Mouse (Mus musculus): ENCODE measurements at regions not wholly inside any gene's neighbourhood (a gene's known extent, or its start where the extent isn't known, plus 50 kb on each side); places are given as distances from the start of the nearest gene placed in this dataset.

DNA sequence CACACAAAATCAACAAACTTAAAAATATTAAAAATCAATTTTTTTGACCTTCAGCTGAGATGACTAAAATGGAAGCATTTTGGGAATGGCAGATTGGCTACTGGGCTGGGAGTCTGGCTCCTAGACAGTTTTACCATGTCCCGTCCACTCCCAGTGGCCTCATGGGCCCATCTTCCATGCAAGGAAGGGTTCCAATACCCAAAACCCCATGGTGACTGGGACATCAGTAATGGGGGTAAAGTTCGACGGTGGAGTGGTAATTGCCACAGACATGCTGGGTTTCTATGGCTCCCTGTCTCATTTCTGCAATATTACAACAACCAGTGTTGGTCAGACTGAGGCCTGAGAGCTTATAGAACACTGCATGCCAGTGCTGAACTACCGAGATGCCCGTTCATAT is 82.2 kb downstream of the Il20rb start:
- in situ Hi-C loops (cut with MboI, MseI): no loop called here

DNA sequence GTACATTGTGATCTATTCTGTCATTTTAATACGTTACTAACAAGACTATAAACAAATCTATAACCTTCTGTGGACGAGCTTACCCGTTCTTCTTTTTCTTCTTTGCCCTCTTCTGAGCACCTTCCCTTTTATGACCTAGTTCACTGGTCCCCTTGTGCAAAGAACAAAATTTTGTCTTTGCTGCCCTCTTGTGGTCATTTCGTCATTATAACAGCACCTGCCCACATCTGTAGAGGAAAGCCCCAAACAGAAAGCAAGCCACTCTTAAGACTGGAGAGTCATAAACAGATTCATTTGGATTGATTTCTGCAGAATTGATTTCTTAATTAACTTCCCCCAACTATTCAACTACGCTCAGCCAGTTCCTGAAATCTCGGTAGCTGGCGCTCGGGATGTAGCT is 86.2 kb downstream of the Il20rb start:
- in situ Hi-C loops (cut with MboI, MseI): no loop called here

DNA sequence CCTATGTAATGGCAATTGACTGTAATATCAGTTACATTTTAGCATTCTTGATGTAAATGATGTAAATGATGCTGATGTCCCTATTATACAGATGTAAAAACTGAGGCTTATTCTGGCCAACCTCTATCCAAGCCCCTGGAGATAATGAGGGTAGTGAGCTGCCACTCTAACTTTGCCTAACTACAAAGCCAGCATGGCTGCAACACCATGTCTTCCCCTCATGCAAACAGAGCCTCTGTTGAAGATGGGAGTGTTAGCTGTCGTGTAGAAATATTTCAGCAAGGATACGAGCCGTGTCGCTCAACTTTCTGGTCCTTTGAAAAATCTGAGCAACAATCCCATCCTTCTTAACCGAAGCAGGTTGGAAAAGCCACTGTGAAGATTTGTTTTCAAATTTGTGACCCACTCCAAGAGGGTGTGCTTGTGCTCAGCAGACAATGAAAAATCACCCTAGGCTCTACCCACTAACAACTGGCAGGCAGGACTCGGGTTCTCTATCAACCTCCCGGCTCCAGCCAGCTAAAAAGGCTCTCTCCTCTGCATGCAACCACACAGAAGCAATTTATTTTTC is 90.2 kb downstream of the Il20rb start:
- in situ Hi-C loops (cut with MboI, MseI): loop anchor here (5.0 kb wide), 1 partner anchor 51 kb away; no protein-coding TSS in a partner anchor

DNA sequence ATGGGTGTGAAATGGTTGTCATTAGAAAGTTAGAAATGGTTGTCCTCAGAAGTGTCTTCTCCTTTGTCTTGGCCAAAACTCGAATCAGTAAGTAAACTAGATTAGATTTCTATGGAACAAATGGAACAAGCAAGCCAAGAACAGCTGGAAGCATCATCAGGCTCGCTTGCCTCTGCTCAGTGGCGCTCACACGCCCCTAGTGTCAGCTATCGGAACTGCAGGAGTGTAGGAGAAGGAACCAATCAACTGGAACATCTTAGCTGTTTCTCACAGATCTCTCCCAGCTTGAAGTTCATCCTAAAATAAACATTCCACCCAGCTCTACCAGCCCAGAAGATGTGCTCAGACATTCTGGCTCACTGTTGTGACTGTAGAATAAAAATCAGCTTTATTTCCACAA is 90.9 kb downstream of the Il20rb start:
- in situ Hi-C loops (cut with MboI, MseI): loop anchor here (5.0 kb wide), 1 partner anchor 52 kb away; no protein-coding TSS in a partner anchor

DNA sequence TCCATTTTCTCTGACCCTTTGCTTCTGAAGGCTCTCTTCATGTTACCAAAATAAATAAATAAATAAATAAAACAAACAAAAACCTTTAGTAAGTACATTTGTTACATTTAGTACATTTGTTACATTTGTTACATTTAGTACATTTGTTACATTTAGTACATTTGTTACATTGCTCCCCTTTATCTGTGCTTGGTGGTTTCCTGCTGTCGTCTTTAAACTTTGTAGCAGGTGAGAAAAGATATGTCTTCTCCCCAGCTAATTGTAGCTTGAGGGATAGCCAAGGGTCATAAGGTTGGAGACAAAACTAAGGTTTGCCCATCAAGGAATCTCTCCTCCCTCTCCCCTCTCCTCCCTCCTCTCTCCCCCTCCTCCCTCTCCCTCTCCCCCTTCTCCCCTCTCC is 92.0 kb downstream of the Il20rb start:
- in situ Hi-C loops (cut with MboI, MseI): loop anchor here (5.0 kb wide), 1 partner anchor 53 kb away; no protein-coding TSS in a partner anchor

DNA sequence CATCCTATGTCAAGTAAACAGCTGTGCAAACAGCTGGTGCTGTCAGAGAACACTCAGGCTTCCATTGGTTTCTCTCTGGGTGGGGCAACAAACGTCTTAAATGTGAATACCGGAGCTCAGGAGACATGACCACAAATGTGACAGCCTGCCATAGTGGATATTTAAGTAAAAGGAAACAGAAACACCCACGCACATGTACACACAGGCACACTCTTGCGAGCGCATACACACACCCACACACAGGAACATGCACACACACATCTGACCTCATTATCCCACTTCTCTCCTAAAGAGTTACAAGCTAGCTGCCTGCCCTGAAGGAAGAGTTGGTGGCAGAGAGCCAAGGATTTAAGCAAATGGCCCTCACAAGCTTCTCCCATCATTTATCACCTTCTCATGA is 92.4 kb downstream of the Il20rb start:
- in situ Hi-C loops (cut with MboI, MseI): no loop called here

DNA sequence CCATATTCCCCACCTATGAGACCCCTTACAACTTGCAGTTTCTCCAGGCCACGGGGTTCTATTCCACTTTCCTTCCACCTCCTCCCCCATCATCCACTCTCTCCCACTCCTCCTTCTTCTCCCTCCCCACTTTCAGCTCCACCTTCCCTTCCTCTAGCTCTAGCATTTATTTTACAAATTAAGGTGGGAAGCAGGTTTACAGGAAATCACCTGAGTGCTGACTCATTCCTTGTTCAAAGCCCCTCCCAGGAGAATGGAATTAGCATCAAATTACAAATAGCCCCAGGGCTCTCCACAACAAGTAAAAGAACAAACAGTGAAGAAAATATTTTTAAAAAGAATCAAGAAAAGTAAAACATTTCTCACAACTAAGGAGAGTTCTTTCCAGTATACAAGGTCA is 94.3 kb downstream of the Il20rb start:
- in situ Hi-C loops (cut with MboI, MseI): no loop called here

DNA sequence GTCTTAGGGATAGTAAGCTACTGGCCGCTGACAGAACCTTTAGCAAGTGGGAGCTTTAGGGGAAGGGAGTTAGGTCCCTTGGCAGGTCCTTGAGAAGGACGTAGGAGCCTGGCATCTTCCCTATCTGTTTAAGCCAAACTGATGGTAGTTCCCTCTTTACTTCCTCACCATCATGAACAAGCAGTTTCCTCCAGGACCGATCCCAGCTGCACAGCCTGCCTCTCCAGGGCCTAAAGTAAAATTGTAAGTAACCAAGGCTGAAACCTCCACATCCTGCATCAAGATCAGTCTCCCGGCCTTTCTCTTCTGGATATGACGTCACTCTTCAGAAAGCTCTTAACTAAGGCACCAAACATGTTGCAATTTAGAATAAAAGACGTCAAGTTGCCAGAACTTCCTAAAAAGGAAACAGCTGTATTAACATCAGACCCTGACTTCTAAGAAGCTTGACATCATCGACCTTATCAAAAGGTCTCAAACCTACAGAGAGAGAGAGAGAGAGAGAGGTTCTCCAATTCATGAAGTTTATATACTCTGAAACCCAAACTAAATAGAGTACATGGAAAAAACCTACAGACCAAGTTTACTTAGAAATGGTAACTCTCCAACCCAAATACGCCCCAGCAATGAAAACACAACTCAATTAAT is 94.9 kb downstream of the Il20rb start:
- in situ Hi-C loops (cut with MboI, MseI): no loop called here

DNA sequence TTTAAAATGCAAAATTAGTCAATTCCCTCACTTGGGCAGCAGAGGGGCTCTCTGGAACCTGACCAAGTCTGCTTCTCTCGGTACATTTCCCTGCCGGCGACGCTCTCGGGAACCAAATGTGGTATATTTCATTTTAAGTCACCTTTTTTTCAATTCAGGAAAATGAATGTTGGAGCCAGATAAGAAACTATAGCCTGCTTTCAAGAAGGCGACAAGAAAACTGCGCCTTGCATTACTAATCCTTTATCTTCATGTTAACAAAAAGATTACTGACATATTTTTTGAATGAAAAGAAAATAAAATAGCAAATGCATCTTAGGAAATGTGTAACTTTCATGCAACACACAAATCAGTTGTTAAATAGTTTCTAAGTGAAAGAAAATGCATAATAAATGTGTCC is 98.2 kb downstream of the Il20rb start:
- in situ Hi-C loops (cut with MboI, MseI): no loop called here

DNA sequence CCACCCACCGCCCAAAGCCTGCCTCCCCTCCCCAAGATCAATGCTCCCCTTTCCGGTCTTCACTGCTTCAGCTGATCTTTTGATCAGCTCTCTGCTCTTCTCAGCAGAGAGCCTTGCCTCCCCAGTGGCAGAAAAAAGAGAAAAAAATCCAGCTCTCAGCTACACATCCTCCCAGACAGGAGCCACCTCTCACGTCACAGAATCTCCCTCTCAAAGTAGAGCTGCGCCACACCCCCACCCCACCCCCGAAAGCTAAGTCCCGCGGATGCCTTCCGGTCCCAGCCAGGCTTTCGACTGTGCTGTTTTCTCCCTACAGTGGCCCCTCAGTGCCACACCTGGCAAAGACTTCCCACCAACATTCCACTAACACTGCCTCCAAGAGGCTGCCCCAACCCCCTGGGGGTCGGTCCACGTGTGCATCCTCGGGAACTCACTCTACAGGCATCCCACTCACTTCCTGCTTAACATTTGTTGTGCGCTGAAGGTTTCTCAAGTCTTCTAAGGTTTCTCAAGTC is 99.4 kb downstream of the Il20rb start:
- in situ Hi-C loops (cut with MboI, MseI): no loop called here

DNA sequence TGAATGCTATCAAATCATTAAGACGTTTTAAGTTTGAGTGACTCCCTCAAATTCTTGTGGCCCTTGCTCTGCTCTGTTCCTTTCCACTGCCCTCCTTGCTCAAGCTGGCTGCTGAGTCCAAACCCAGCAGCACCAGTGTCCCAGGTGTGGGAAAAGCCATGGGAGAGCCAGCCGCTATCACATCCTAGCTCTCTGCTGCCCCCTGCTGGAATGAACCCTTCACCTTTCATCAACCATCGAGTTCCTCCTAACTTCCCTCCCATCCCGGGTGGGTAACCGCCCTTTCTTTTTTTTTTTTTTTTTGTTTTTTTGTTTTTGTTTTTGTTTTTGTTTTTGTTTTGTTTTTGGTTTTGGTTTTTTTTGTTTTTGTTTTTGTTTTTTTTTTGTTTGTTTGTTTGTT is 104.1 kb downstream of the Il20rb start:
- in situ Hi-C loops (cut with MboI, MseI): loop anchor here (5.0 kb wide), 1 partner anchor 540 kb away; no protein-coding TSS in a partner anchor

DNA sequence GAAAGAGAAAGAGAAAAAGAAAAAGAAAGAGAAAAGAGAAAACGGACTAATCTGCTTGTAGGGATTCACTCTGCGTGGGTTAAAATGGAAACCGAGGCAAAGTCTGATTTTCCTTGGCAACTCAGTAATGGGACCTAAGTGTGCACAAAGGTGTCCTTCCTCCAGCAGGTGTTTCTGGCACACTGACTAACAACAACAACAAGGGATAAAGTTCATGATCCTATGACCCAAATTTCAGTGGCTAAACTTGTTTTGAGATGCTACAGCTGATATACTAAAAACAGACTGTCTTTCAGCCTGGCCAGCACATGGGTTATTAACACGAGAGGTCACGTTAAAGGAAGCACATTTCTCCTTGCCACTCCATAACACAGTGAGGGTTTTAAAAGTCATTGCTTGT is 116.7 kb downstream of the Il20rb start:
- in situ Hi-C loops (cut with MboI, MseI): no loop called here

DNA sequence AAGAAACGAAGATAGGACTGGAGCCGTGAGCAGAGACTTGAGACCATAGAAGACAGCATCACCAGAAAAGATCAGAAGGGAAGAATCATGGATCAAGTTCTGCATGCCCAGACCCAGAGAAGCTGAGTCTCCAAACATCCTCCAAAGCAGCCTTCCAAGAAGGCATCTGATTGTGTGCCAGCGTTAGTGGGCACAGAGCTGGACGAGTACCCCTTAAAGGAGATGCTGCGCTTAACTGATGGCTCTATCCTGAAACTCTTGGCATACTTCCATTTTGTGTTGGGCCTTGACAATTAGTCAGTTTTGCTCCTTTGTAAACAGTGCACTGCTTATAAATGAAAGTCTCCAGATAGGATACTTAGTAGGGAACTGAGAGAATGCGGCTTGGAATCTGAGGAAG is 119.8 kb downstream of the Il20rb start:
- in situ Hi-C loops (cut with MboI, MseI): no loop called here

DNA sequence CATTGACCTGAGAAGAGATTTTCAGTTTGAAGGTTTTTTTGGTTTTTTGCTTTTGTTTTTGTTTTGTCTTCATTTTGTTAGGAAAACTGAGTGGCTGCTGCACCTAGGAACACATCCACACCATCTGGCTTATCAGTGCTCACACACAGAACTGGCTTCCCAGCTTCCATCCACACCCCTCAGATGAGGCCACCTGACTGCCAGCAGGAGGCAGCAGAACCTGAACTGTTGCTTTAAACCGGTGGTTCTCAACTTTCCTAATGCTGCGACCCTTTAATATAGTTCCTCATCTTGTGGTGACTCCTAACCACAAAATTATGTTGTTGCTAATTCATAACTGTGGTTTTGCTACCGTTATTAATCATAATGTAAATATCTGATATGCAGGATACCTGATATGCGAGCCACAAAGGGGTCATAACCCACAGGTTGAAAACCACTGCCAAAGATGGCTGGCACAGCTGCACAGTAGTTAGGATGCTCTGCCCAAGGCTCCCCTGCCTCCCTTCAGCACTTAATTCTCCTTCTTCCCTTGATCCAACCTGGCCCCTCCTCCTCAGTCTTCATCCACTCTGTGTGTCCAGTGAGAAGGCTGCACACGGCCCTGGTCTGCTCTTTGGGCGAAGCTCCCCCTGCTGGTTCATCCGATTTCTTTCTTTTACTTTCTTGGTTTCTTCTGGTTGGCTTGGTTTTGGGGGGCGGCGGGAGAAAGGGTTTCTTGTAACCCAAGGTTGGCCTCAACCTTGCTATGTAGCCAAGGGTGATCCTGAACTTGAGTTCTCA is 126.5 kb downstream of the Il20rb start:
- in situ Hi-C loops (cut with MboI, MseI): no loop called here

DNA sequence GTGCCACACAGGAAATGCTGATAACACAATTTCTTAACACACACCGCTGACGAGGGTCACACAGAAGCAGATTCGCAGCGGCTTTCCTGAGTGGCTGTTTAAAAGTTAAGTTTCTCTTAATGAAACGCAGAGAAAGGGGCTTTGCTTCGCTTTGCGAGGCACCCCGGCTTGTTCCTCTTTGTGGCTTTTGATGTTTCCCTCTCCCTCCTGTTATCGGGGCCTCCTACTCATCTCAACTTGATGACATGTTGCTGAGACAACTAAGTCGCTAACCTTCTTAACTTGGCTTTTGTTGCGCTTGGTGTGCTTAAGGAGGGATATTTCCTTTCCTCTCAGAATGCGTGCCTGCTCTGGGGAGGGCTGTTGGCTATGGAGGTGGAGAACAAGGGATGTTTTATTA is 129.0 kb downstream of the Il20rb start:
- in situ Hi-C loops (cut with MboI, MseI): no loop called here

DNA sequence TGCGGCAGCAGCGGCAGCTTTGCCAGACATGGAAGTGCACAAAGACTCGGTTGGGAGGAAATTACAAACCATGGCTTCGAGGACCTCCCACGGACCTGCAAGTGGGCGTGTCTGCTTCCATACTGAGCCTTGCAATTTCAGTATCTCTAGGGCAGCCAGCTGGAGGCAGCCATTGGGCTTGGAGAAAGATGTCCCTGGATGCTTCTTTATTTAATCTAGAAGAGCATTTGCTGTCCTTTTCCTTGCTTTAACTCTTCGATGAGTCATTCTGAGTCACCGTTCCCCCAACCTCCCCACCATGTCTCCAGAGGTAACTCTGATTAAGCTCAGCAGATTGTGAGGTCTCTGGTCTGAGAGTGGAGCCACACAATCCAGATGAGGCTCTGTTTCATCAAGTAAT is 145.8 kb downstream of the Il20rb start:
- in situ Hi-C loops (cut with MboI, MseI): no loop called here

DNA sequence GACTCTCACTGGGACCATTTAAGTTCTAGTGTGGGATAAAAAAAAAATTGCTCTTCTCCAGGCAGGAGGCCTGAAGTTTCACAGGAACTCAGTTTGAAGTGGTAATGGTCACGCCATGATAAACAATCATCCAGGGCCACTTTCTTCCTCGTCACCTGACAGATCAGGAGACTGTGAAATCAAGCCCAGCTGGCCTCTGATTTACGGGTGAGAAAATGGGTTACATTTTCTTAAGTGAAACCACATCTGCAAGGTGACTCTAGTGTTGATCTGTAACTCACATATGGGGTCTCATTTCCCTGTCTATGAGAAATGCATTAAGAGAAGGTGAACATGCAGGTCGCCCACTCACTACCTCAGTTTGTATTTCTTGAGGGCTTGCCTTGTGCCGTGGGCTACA is 178.8 kb downstream of the Il20rb start:
- in situ Hi-C loops (cut with MboI, MseI): no loop called here

DNA sequence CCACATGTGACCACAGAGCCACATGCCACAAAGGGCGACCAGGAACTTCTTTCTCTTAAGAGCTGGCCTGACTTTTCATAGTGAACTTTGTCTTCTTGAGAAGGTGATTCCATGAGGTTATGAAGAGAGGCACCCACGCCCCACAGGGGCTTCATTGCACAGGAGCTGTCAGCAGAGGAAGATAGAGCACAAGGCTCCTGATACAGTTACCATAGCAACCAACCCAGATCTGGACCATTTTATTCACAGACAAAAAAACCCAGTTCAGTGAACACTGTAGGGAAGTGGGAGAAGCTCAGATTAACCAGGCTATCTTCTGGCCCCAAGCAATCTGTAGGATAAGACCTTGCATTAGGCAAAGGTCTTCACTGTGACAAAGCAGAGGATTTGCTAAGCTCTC is 179.2 kb downstream of the Il20rb start:
- in situ Hi-C loops (cut with MboI, MseI): no loop called here

DNA sequence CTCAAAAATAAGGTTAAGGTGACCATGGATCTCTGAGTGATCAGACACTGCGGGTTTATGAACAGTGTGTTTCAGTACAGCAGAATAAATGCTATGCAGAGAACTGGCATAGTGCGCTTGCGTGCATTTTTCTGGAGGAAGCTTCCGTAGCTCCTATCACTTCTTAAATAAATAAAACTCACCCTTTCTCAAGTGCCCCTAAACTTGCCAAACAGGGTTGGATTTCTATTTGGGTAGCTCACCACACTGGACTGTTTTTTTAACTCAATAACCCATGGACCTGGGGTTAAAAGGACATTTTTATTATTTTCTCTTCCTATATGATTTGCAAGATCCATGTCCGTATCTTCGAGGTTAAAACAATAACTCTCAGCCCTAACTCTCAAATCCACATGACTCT is 182.8 kb downstream of the Il20rb start:
- in situ Hi-C loops (cut with MboI, MseI): no loop called here

DNA sequence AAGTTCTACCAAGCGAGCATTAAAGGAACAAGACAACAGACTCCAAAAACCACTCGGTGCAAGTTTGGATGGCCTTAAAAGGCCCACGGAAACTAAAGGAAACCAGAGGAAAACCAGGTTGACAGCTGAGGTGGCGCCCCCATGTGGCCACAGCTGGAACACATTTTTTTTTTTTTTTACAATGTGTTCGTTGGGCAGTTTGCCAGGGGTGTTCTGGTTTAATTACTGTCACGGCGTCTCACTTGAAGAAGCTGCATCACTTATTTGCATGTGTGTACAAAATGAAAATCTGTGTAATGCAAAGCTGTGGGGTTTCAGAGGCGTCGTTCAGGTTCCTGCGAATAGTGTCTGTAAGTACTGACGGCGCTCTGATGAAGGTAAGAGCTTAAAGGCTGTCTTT is 185.0 kb downstream of the Il20rb start:
- in situ Hi-C loops (cut with MboI, MseI): no loop called here

DNA sequence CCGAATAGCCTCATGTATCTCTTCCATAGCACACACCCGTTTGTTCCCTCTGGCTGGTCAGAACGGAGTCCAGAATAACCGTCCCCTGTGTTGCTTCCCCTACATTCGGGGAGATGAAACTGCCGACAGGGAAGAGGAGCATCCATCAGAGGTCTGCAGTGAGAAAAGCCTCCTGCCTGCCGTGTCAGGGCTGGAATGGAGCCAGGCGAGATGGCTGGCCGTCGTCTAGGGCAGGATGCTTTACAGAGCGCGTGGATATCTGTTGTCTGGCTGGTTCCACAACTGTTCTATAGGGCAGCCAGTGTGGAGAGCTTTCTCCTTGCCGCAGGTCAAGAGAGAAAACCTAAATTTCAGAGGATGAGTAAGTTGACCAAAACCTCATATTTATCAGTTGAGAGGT is 209.2 kb downstream of the Il20rb start:
- in situ Hi-C loops (cut with MboI, MseI): no loop called here

DNA sequence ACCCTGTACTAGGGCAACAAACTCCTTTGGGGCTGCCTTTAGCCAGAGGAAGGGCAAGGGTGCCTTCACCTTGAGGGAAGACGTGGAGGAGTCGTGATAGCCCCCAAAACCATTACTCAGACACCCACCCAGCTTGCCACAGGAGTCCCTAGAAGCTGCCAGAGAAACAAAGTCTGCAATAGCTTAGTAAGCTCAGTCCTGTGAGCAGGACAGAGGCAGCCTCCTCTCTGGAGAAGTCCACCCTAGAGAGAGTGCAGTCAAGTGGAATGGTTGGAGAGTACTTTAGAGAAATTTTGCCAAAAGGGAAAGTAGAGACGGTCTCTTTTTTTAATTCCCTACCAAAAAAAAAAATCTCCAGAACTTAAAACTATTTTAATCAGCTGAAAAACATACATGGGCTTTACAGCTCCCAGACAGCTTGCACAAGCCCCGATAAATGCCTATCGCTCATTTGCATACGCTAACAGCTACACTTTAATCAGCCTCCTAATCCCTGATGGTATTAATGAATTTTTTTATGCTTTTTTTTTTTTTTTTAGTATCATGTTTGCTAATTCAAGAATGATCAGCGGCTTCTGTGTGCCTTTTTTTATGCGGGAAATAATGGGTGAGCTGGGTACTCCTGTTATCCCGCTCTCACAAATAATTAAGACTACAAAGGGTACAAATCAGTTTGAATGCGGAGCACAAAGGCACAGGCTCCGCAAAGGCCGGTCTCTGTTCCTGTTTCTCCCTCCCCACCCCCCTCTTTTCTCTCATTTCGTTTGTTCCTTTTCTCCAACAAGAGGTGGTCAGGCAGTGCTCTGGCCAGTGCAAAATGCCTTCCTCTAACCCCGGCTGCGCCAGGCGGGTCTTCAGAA is 219.8 kb downstream of the Il20rb start:
- in situ Hi-C loops (cut with MboI, MseI): no loop called here

Data from T-helper 1 cell (primary cell).